Mouse (Mus musculus) cerebellum, postnatal 36 days (tissue): Measurements from ENCODE around the gene Scp2d1.
"Not testable (repeated sequence)": the region's sequence is repeated elsewhere in the genome, so short reads cannot be mapped to it uniquely, and the experiment has no call there.

ENCODE experiments used
- DNase-seq, 2 experiments: peaks; one replicate each; pipeline ENCODE4 v3.0.0; 2021 to 2022; ENCODE audit warnings: mixed read lengths in 2 of 2

Scp2d1 gene

DNA sequence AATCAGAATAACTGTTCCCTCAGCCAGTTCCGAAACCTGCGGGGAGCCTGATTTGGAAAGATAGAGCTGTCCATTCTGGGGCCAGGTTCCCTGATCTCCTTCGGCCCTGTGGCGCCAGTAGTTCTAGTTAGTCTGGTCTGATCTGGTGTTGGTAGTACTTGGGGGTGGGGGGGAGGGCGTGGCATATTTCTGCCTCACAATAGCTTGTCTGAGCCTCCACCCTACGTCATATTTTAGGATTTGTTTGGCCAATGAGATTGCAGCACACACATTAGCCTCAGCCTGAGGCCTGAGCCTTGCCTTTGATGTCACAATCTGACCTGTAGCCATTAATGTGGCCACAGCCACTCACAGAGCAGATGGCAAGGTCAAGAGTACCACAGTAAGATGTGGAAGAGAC is at the start of gene Scp2d1:
Gene Scp2d1, plus strand, starts transcription at position 301 of the 400 bp plus-strand sequence.
- not testable (repeated sequence) for DNase-seq

DNA sequence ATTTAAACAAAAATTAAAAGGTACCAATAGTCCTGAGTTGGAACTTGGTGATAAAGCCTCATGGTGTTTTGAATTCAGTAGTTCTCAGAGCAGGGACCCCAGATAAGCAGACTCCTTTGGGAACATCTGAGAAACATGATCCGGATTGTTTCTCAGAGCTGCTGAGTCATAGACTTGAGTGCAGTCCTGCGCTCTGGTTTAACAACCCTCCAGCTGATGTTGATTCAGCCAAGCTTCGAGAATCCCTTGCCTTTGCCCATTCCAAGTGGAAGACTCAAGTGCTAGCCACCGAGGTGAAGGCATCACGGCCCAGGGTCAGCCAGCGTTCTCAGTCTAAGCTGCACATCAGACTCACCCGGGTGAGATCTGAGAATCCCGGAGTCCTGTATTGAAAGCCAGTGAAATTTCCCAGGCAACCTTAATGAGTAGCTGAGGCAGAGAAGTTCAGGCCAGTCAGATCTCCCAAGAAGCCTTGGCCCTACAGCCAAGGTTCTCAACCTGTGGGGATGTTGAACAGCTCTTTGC is 48.8 kb upstream of the Scp2d1 start:
- DNase-seq: no peak

DNA sequence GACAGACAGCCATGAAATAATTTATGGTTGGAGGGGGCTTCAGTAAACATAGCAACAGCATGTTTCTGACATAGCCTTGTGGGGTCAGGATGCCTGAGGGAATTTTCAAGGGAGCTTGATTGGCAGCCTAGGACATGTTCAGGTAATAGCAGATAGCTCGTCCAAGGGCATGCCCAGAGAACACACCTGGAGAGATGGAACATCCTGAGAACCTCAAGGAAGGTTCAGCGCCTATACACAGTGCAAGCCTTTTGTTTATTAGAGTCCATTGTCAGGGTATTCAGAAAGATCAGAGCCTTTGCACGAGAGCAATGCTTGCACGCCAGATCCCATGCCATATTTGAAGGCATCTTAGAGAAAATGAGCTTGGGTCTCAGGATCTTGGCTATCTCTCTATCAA is 47.8 kb upstream of the Scp2d1 start:
- DNase-seq: no peak

DNA sequence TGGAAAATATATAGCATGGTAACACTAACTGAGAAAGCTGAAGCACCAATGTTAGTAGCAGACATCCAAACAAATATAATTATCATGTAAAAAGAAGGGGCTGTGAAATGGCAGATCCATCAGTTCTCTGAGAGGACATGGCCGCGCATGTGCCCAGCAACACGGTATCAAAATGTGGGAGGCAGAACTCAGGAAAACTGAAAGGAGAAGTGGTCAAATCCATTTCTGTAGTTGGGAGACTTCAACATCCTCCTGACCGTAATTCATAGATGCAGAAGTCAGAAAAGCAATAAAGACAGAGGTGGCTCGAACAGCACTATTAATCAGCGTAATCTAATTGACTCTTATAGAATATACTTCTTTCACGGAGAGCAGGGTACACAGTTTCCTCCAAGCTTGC is 44.2 kb upstream of the Scp2d1 start:
- DNase-seq: no peak

DNA sequence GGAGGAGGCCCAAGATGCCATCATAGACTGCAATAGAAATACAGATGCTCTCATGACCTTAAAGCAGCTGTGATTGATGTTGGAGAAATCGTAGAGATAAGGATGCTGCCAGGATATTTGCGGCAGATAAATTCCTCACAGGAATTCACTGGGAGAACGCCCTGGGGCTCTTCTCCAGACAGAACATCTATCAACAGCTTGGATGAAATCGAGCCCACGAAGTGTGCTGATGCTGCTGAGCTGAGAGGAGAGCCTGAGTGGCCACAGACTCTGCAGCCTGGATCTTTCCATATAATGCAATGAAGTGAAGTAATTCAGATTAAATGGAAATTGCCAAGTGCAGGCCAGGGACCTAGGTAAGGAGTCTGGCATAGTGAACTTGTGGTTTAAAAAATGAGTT is 42.7 kb upstream of the Scp2d1 start:
- no peak for DNase-seq

DNA sequence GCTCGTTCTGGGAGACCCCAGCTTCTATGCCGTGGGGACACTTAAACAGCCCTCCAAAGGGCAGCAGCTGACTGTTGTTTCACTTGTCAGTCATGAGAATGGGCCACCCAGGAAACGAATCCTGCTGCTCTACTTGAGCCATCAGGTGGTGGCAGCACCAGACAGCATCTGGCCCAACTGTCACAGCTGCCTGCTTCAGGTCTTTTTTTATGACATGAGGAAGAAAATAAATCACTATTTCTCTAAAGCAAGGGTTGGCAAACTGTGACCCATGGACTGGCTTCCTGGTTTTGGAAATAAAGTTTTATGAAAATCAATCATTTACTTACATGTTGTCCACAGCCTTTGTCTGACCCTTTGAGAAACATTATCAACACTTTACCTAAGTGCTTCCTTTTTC is 41.6 kb upstream of the Scp2d1 start:
- no peak for DNase-seq

DNA sequence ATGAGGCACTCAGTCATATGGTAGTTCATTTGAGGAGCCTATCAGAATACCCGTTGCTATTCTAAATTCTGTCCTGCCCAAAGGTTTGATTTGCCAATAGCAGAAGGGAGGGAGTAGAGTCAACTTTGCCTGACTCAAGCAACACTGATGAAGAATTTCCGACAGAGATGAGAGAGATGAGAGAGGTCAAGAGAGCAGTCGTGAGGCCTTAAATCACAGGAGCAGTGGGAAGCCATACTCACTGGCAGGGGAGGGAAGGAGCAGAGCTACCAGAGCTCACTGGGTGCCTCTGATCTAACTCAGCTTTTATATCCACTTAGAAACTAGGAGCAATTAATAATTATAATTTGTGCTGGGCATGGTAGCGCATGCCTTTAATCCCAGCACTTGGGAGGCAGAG is 41.0 kb upstream of the Scp2d1 start:
- no peak for DNase-seq

DNA sequence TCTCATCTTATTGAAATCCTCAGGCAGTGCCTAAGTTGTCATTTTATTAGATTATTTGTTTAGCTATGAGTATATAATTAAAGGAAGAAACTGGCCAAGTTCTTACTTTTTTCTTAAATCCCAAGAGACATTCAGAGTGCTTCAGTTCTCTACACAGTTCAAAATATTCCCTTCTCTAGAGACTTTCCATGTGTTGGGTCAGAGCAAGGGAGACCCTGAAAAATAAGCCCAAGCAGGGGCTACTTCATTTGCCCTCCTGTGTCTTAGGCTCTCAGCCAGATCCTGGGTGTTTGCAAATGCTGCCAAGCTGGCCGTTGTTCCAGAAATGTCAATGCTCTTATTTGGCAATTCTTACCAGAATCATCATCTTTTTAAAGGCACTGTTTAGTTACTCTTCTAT is 40.3 kb upstream of the Scp2d1 start:
- DNase-seq: no peak

DNA sequence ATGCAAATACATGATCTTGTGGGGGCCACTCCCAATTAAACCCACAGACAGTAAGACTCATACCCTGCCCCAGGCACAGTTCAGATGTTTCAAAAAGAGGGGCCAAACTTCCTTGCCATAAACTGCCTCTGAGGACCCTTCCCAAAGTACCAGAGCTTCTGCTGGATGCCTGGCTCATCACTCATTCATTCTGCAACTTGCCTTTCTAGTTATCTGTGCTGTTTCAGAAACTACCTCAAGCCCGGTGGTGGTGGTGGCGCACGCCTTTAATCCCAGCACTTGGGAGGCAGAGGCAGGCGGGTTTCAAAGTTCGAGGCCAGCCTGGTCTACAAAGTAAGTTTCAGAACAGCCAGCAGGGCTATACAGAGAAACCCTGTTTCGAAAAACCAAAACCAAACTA is 39.6 kb upstream of the Scp2d1 start:
- no peak for DNase-seq

DNA sequence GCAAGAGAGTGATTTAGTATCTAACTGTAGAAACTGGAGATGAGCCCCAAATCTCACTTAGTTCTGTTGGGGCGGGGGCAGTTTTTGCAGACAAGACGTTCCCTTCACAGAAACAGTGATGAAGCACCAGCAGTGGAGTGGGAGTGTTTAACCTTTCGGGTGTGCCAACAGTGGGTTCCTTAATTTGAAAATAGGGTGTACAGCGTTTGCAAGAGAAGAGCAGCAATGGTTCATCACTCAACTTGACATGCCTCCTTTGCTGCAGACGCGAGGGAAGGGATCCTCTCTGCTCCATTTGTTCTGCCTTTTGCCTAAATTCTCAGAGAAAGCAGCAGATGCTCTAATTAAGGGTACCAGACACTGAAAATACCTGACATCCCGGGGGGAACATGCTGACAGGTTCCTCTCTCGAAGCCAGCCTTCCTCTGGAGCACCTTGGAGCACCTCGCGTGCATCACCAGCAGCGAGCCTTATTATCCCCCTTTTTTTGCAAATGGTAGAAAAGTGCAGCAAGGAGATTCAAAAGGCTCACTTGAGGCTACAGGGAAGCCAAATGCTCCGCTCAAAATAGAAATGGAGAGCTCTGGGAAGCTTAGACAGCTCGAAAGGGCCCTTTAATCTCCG is 31.7 kb upstream of the Scp2d1 start:
- DNase-seq: no peak

DNA sequence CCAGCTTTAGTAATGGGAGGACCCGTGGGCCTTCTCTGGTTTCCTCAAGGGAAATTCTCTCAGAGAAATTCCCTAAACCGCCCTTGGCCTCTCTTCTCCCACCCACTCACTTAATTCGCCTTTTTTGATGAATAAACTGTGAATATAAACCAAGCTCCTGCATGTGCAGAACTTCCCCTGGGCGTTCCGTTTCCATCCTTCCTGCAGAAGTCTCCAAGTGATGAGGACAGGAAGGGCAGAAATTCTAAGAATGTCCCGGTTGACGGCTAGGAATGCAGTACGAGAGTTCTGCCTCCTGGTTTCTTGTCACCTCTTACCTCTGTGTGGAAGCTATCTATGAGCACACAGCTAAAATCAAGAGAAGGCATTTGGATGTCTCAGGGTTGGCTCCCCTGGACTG is 25.9 kb upstream of the Scp2d1 start:
- DNase-seq: no peak

DNA sequence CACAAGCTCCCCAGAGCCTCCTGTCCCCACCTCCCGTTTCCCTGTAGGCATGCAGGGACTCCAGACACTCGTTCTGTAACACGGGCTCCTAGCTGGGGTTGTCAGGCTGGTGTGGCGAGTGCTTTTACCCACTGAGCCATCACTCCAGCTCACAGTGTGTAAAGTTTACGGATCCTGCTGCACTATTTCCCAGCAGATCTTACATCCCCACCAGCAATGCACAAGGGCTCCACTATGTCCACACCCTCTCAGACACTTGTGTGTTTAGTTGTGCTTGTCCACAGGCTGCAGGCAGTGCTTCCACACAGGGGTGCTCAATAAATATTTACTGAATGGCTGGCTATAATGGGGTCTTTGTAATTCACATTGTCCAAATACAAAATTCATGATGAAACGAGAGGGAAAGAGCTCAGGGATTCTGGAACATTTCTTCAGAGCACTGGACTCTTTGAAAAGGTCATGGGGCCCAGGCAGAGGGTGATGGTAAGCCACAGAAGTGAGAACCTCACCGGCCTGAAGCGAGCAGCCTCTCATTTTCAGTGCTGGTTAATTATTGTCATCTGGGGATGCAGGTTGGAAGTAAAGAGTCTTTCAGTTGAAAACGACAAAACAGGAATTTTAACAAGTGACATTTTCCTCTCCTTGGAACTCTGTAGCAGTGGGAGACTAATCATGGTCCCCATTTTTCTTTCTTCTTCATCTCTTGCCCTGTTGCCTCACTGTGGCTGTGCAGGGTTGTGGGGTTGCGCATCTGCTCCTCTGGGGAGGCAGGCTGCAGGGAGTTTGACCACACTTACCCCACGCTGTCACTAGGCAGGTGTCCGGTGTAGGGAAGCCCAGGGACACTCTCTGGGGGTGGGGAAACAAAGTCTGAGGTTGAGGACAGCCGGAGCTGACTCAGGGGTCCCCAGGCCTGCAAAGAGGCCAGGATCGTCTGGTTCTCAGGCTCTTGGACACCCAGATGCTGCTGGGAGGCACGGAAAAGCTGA is 15.4 kb upstream of the Scp2d1 start:
- DNase-seq: no peak

DNA sequence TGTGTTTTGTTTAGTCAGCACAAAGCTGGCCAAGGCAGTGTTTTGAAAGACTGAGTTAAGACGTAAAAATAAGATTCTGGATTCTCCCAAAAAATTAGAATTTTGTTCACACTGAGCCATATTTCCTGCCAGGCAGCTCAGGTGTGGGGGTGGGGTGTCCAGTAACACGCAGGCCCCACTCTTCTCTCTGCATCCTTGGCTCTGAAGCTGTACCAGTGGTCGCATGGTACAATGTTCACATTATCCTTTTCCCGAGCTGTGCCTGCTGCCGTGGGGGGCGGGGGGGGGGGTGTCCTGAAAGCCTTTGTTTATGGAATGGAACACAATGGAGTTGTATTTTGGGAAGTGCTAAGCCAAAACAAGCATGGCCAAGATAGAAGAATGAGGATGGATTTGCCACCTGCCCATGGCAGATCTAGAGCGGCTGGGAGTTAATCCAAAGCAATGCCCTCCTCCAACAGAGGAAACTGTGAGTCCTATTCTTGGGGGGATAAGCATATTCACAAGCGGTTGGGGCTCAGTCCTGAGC is 5.1 kb downstream of the Scp2d1 start:
- no peak for DNase-seq

DNA sequence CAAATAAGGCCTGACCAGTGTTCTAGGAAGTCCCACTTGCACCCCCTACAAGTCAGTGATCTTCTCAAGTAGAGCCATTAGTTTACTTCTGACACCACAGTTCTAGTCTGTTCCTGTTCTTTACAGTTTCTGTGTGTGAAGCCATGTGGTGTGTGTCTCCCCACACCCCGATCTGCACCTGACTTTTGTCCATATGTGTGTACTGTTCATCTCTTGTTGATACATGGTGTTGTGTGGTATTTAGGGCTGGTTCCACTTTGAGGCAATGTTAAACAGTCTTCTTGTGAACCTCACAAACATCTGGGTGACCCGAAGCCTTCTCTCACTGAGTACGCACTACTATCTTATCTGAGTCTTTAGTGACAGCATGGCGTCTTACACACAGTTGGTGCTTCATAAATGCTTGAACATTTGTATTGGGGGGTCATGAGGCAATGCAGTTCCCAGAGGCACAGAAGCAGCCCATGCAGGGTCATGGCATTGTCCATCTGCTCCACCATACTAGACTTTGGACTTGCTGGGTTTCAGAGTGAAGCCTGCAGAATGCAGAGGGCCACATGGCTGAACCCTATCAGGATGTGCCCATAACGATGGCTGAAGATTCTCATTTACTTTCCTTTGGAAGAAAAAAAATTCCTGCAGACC is 13.3 kb downstream of the Scp2d1 start:
- DNase-seq: no peak

DNA sequence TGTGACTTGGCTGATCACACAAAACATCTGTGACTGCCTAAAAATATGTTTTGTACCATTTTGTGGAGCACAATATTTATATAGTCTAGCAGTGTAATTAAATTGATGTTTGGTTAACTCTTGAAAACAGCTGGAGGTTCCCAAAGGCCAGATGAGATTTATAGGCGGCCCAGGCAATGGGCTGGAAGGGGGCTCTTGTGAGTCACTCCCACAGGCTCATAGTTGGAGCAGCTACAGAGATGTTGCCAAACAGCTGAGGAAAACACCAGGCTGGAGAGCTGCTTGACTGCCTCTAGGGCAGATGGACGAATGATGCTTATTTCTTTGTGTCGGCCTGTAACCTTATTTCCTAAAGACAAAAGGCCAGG is 13.8 kb downstream of the Scp2d1 start:
- no peak for DNase-seq

DNA sequence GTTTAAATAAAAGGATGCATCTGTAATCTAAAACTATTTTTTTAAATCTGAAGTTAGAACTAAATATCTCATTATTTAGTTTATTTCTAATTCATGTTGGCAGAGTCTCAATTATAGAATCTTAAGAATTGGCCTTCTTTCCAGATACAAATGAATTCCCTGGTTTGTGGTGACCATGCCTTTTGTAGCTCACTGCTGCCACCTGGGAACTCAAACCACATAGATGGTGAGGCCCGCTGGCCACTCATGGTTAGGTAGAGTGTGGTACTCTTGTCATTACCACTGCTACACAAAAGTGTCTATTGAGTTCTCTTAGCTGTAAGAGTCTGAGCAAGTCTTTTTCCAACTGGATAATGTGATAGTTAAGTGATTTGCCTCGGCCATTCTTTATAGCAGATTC is 45.4 kb downstream of the Scp2d1 start:
- no peak for DNase-seq
